Mouse (Mus musculus) spleen, adult 2 months (tissue): Measurements from ENCODE around the gene Fcgrt. TPM values are rescaled to one million over a fixed set of nuclear protein-coding genes. Genes with fewer than 3 reads are reported as not detected.

Experiments used
- DNase-seq, 2 experiments: peaks; one replicate each; pipeline versions ENCODE4 v3.0.0 to v3.0.0-alpha.2; 2012 to 2021; ENCODE audit warnings: low spot score in 2 of 2, low read depth in 1 of 2
- H3K27ac ChIP-seq: fragments of 200-500 bp; 2 replicates; pipeline ENCODE4 v1.5.1; 2012; ENCODE audit warnings: low read length, inconsistent platforms; ENCODE audit not compliant: insufficient read depth
- H3K27me3 ChIP-seq: fragments of 200-500 bp; 2 replicates; pipeline ENCODE4 v1.6.1; 2012; ENCODE audit warnings: mild to moderate bottlenecking, moderate library complexity, low read length, inconsistent platforms; ENCODE audit not compliant: control insufficient read depth, insufficient read depth
- H3K36me3 ChIP-seq: fragments of 200-500 bp; 2 replicates; pipeline ENCODE4 v1.6.1; 2012; ENCODE audit warnings: mild to moderate bottlenecking, low read length, inconsistent platforms; ENCODE audit not compliant: control insufficient read depth, insufficient read depth
- H3K4me1 ChIP-seq: fragments of 200-500 bp; 2 replicates; pipeline ENCODE4 v1.6.1; 2011; ENCODE audit warnings: inconsistent platforms; ENCODE audit not compliant: control insufficient read depth, insufficient read depth, insufficient read length
- H3K4me3 ChIP-seq: fragments of 200-500 bp; 2 replicates; pipeline ENCODE4 v1.5.1; 2011; ENCODE audit warnings: mild to moderate bottlenecking, inconsistent platforms; ENCODE audit not compliant: insufficient read depth, insufficient read length; ENCODE audit errors: extremely low read depth
- CTCF ChIP-seq: fragments of 200-500 bp; IDR thresholded peaks from 2 replicates; pipeline ENCODE4 v1.5.1; 2011; ENCODE audit warnings: mild to moderate bottlenecking, inconsistent platforms; ENCODE audit not compliant: insufficient read depth, insufficient read length, insufficient replicate concordance; ENCODE audit errors: extremely low read depth
- POLR2A ChIP-seq: fragments of 200-500 bp; IDR thresholded peaks from 2 replicates; pipeline ENCODE4 v1.6.1; 2011; ENCODE audit warnings: low read depth, low read length, inconsistent platforms
- WGBS: fragments of 180-500 bp; shearing (Covaris S2); methylation state at CpG from one replicate; pipeline ENCODE4 v1.1.7; 2018; 5-methylcytosine and 5-hydroxymethylcytosine counted together
- polyA plus RNA-seq: library from polyadenylated mRNA; depleted of rRNA; stranded (reverse); fragments of >200 nt; gene quantifications from 2 replicates; pipeline ENCODE4 v1.2.3, GENCODE M21; 2012

Fcgrt gene
- polyA plus RNA-seq, 1 experiment = 64.4 TPM

DNA sequence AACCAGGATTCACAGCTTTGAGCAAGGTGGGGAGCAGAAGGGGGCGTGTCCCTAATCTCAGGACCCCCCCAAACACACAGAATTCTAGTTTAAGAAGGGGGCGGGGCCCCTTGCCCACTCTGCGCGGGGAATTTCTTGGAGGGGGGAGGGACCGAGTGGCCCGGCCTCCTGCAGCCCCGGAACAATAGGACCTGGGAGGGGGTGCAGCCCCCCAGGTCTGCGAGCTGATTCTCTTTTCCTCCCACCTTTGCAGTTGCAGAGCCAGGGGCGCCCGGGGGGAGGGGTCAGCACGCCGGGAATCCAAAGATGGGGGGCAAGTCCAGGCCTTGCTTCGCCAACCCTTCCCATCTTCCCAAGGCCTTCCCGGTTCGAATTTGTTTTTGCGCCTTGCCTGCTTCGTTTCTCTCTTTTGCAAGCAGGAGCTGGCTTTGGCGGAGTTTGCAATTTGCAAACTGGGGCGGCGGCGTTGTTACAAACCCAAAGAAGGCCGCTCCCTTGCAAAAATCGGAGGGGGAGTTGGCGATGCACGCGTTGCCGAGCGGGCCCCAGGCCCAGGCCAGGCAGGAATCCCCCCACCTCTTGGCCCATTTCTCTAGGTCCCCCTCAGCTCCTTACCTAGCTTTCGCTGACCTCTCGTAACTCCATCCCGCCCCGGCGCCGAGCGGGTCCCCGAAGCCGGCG is 51.3 kb downstream of the Fcgrt start:
- WGBS = 1% methylated on average over 38 of the region's 38 CpGs
- Histone ChIP-seq H3K27me3 (no peaks in the 10 kb centered on the region), H3K4me1 (peaks cover 6% of the 10 kb centered on the region; the same call in 1 of the 2 replicates), H3K27ac (peak overlapping the region; percentile 85), H3K4me3 (peak overlapping the region; percentile 92), H3K36me3 (peaks cover 30% of the 10 kb centered on the region)
- TF ChIP-seq CTCF (no peak), POLR2A (no peak)
- peak in 1 of 2 experiments; percentile 30 for DNase-seq

DNA sequence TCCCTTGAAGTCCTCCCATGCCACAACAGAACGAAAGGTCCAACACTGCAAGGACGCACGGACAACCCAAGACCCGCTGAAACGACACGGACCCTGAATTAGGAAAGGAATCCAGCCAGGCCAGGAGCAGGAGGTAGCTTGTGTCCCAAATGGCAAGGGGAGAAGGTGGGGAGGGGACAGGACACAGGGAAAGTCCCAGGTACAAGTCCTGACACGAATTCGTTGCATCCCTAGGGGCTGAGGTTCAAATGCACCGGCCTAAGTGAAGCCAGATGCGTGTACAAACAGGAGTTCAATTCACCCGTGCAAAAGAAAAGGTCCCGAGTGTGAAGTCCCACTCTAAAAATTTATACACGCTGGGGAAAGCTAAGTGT is 52.1 kb downstream of the Fcgrt start:
- 34% methylated on average over 13 of the region's 13 CpGs for WGBS
- no peak for TF ChIP-seq POLR2A
- H3K4me1 ChIP-seq = peaks cover 6% of the 10 kb centered on the region; the same call in 1 of the 2 replicates

DNA sequence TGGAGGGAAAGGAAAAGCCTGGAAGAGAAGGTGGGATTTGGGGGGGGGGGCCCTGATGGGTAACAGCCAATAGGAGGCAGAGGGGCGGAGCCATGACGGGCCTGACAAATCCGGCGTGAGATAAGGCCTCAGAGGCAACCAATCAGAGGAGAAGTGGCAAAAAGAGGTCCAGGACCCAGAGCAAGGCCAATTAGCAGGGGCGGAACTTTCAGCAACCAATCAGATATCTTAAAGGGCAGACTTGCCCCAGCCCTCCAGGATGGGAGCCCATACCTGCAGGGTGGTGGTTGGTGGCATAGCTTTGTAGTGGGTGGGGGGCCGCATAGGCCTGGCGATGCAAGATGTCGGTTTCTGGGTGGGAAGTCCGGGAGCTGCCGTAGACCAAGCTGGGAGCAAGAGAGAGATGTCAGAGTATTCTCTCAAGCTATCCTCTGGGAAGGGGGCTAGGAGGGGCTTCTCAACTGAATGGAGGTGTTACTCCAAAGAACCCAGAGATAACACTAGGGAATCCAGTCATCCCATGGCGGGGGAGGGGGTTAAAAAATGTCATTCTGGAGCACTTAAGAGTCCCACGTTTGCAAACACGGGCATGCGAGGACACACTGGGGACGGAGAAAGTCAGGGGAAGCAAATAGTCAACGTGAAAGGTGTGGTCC is 52.6 kb downstream of the Fcgrt start:
- TF ChIP-seq CTCF (no peak), POLR2A (no peak)
- Histone ChIP-seq H3K27me3 (no peaks in the 10 kb centered on the region), H3K4me3 (no peak overlapping the region), H3K36me3 (peaks cover 38% of the 10 kb centered on the region), H3K27ac (no peak overlapping the region), H3K4me1 (peaks cover 6% of the 10 kb centered on the region; the same call in 1 of the 2 replicates)
- WGBS = 69% methylated on average over 16 of the region's 16 CpGs
- peak in 1 of 2 experiments; percentile 39 for DNase-seq

More for the DNA sequence above, 52.1 kb downstream of the Fcgrt start:
- Histone ChIP-seq H3K27me3 (no peaks in the 10 kb centered on the region), H3K4me3 (peak overlapping the region; percentile 92), H3K27ac (peak overlapping the region; percentile 85; the same call in 1 of the 2 replicates), H3K36me3 (peaks cover 37% of the 10 kb centered on the region)
- no peak for DNase-seq

DNA sequence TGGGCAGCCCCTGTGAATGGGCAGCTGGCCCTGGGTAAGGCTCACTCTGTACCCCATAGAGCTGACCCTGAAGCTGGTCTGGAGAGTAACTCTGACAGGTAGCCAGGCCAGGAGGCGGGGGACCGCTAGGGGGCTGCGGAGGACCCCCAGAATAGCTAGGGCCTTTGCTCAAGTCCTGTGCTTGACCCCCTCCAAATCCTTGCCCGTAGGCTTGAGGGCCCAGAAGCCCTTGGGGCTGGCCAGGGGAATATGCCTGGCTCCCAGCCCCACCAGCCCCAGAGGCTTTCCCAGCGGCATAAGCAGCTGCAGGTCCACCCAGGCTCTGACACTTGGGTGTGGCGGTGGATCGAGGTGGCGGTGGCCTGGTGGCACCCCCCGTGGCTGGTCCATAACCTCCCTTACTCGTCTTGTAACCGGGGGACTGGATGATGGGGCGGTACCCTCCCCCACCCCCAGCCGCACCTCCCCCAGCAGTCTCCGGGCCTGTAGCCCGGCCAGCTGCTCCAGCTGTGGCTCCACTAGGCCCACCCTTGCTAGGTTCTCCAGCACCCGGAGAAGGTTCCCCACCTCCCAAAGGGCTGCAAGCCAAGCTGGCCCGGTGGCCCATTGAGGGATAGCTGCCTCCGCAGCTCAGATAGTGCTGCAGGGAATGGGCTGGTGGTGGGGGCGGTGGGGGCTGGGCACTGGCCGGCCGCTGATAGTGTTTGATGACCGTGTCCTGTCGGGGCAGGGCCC is 54.6 kb downstream of the Fcgrt start:
- no peak for DNase-seq
- 95% methylated on average over 23 of the region's 23 CpGs for WGBS
- no peaks in the 10 kb centered on the region for H3K27me3 ChIP-seq
- TF ChIP-seq POLR2A (no peak), CTCF (no peak)
- peaks cover 6% of the 10 kb centered on the region; the same call in 1 of the 2 replicates for H3K4me1 ChIP-seq
- H3K4me3 ChIP-seq = no peak overlapping the region
- H3K36me3 ChIP-seq = peaks cover 48% of the 10 kb centered on the region
- H3K27ac ChIP-seq = no peak overlapping the region

DNA sequence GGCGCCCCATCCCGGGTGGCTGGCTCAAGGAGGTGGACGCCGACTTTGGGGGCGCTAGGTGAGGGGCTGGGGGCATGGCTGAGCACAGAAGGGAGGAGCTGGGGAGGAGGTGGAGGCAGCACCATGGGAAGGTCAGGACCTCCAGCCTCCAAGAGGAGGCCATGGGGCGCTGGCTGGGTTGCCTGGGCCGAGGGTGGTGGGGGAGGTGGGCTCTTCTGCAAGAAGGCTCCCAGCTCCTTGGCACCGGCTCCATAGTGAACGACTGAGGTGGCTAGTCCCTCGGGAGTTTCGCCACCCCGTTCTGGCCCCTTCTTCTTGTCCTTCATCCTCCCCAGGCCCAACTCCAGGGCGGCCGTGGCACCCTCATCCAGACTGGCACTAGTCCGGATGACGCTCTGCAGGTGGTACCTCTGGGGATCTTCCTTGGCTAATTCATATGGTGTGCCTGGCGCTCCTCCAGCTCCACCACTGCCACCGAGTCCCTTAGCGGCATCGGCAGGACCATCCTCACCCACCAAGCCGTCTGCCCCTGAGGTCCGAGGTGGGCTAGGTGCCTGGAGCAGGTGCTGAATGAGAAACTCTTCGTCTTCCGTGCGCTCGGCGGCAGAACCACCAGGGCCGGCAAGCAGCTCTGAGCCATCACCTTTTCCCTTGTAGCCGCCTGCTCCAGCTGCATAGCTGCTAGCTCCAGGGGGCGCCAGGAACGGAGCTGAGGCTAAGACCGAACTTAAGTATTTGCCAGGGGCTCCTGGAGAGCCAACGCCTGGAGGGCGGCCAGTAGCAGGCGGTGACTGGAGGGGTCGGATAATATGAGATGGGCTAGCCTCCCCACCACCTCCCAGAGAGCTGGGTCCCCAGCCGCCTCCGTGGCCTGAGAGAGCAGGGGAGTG is 55.4 kb downstream of the Fcgrt start:
- DNase-seq = no peak
- TF ChIP-seq CTCF (no peak), POLR2A (no peak)
- H3K4me1 ChIP-seq = peaks cover 6% of the 10 kb centered on the region; the same call in 1 of the 2 replicates
- H3K27ac ChIP-seq = no peak overlapping the region
- peaks cover 53% of the 10 kb centered on the region for H3K36me3 ChIP-seq
- 95% methylated on average over 38 of the region's 38 CpGs for WGBS
- no peaks in the 10 kb centered on the region for H3K27me3 ChIP-seq
- H3K4me3 ChIP-seq = no peak overlapping the region

DNA sequence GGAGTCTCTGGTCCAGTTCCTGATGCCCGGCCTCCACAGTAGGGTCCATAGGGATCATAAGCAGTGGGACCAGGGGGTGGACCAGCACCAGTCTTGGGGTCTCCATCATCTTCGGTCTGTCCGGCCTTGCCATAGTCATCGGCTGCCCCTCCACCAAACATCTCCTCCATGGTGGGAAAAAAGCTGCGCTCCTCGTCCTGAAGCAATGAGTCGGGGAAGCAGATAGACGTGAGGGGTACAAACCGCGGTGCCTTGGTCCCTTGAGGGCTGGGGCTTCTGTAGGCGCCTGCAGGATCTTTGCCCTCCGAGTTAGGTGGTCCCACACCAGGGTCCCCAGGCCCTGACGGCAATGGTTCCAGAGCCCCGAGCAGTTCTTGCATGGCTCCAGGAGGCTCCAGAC is 56.2 kb downstream of the Fcgrt start:
- 92% methylated on average over 14 of the region's 14 CpGs for WGBS
- TF ChIP-seq POLR2A (no peak), CTCF (no peak)
- Histone ChIP-seq H3K27ac (no peak overlapping the region), H3K4me3 (no peak overlapping the region), H3K36me3 (peaks cover 59% of the 10 kb centered on the region), H3K4me1 (peaks cover 6% of the 10 kb centered on the region; the same call in 1 of the 2 replicates), H3K27me3 (no peaks in the 10 kb centered on the region)
- no peak for DNase-seq
